Mouse (Mus musculus) cerebellum, adult 2 months (tissue): ENCODE measurements around the gene Mapk8ip1.

Experiments used
- CTCF ChIP-seq: fragments of 200-500 bp; IDR thresholded peaks from 2 replicates; pipeline ENCODE4 v1.5.1; 2011; ENCODE audit warnings: low read depth, mild to moderate bottlenecking, control low read depth, low read length, moderate library complexity, borderline replicate concordance; ENCODE audit not compliant: insufficient read depth
- POLR2A ChIP-seq: fragments of 200-500 bp; IDR thresholded peaks from 2 replicates; pipeline ENCODE4 v1.6.1; 2011; ENCODE audit warnings: low read length, control low read depth, borderline replicate concordance; ENCODE audit not compliant: insufficient read depth

DNA sequence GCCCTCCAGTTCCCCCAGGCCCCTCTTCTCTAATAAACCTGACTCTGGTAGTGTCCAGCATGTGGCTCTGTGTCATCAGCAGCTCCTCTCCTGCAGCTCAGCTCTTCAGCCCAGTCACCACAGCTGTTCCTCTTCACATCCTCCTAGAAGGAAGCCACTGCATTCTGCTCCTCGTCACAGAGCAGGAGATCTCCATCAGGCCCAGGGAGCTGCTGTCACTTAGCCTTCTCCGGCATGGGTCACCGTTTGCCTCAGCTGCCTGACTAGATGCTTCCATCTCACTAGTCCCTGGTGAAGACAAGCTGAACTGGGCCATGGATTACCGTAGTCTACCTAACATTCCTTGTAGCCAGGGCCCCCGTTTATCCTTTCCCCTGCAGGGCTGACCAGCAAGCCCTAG is 19.9 kb downstream of the Mapk8ip1 start:
- TF ChIP-seq POLR2A, result no peak
- TF ChIP-seq CTCF, result no peak
